Mouse (Mus musculus): ENCODE data around the gene Tyrobp. TPM values are rescaled to one million over a fixed set of nuclear protein-coding genes. Genes with fewer than 3 reads are reported as not detected.
A peak's percentile ranks its signal among the peaks of the same experiment; 100 is the strongest.

The Tyrobp gene
- total RNA-seq, 4 experiments from 2014 or later = 31.8 to 65.8 (median 51.1) TPM

DNA sequence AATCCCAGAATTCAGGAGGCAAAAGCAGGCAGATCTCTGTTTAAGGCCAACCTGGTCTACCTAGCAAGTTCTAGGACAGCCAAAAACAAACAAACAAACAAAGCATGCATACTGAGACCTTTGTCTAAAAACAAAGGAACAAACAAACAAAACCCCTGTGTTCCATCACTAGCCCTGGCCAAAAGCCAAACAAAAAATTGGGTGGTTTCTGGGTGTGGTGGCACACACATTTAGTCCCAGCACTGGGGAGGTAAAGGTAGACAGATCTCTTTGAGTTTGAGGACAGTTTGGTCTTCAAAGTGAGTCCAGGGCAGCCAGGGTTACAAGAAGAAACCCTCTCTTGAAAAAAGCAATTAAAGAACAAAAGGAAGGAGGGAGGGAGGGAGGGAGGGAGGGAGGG, 15.8 kb downstream of the Tyrobp start:
- no peak for DNase-seq

DNA sequence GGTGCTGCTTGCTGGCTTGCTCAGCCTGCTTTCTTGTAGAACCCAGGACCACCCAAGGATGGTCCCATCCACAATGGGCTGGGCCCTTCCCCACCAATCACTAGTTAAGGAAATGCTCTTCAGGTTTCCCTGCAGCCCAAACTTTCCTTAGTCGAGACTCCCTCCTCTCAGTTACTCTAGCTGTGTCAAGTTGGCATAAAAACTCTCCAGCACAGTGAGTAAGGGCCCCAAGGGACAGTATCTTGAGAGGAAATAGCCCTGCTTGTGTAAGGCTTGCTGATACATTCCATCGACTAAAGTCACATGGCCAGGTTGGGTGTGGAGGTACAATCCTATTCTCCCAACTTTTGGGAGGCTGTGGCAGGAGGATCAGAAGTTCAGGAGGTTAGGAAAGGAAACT, 16.6 kb downstream of the Tyrobp start:
- no peak for DNase-seq

DNA sequence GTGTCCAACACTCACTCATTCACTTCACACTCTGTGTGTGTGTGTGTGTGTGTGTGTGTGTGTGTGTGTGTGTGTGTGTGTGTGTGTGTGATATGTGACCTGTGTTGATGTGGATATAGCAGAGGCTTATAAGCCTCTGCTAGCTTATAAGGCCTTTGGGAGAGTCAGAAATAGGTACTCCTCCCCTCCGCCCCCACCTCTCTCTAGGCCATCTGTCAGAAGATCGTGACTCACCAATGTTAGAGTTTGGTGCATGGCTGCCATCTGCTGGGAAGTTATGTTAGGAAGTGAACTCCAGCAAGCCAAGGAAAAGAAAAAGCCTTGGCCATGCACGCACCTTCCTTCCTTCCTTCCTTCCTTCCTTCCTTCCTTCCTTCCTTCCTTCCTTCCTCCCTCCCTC, 18.2 kb downstream of the Tyrobp start:
- DNase-seq = peak; percentile 58

DNA sequence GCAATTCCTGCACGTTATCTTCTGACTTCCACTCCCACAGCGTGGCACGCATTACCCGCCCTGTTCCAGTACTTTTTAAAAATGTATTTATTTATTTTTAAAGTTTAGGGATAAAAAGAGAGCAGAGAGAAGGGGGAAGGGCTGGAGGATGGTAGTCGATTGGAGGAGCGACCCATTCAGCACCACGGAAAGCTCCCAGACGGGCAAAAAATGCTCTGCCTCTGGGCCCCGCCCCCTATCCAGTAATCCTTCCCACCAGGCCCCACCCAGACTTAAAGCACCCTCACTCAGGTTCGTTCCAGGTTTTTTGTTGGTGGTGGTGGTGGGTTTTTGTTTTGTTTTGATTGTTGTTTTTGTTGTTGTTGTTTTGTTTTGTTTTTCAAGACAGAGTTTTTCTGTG, 20.7 kb downstream of the Tyrobp start:
- DNase-seq = peak; percentile 40

DNA sequence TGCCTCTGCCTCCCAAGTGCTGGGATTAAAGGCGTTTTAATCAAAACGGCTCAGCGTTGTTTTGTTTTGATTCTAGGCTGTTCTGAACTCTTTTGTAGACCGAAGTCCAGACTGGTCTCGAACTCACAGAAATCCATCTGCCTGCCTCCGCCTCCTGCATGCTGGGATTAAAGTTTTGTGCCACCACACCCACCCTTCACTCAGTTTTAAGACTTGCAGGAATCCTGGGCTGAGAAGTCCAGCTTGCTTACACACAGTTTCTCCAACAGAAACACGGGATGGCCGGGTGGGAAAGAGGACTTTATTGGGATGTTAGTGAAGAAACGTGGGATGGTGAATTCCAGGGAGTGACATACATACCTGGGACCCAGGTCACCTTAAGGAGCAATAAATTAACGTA, 21.1 kb downstream of the Tyrobp start:
- no peak for DNase-seq

DNA sequence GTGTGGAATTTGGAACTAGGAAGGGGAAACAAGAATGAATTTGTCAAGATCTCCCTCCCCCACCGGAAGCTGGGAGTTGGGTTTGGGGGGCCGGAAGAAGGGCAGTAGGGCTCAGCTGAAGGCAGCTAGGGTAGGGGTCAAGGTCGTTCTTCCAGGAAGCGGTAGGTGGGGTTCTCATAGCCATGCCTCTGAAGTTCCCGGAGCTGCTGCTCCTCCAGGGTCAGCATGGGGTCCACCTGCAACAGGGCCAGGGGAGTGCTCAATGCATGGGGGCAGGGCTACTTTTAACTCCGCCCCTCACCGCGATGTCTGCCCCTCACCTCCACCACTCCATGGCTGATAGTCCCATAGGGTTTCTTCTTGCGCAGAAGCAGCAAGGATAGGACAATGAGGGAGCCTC, 21.6 kb downstream of the Tyrobp start:
- DNase-seq = no peak

DNA sequence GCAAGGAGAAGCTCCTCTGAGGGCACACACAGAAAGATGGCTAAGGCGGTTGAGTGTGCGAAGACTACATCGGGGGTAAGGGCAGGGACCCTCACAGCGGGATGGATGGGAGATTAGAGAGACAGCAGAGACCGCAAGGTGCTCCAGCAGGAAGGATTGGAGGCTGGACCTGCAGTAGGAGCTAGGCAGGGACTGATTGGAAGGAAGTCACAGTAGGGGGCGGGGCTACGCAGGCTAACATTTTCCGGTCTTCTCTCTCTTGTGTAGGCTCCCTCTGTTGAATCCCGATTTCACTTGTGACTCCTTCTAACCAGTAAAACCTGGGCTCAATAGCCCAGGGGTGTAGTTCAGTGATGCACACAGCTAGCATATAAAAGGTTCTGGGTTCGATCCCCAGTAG, 23.3 kb downstream of the Tyrobp start:
- no peak for DNase-seq

DNA sequence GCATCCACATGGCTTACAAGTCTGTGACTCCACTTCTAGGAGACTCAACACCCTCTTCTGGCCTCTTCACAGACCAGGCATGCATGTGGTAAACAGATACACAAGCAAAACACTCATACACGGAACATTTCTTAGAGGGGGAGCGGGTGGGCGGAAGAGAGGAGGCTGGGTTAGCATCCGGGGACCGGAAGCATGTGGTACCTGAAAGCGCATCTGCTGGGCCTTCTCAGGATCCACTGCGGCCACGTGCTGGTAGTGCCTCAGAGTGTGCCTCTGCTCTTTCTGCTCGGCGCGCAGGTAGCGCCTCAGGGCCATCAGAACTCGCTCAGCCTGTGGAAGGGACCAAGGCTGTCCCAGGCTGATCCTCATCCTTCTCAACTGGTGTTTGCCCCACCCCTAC, 26.2 kb downstream of the Tyrobp start:
- DNase-seq = no peak

DNA sequence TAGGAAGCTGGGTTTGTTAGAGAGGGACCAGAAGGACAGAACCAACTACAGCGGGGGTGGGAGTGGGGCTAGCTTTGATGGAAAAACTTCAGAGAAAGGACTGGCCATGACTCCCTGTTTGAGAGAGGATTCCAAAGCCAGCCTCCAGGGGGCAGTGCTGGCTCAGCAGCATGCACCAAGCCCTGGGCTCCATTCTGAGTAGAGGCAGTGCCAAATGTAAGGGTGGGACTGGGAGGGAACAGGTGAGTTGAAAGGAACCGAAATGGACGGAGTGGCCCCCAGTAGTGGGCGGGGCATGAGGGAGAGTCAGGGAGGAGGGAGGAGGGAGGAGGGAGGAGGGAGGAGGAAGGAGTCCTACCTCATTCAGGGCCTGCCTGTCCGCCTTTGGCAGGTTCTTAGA, 27.1 kb downstream of the Tyrobp start:
- no peak for DNase-seq

DNA sequence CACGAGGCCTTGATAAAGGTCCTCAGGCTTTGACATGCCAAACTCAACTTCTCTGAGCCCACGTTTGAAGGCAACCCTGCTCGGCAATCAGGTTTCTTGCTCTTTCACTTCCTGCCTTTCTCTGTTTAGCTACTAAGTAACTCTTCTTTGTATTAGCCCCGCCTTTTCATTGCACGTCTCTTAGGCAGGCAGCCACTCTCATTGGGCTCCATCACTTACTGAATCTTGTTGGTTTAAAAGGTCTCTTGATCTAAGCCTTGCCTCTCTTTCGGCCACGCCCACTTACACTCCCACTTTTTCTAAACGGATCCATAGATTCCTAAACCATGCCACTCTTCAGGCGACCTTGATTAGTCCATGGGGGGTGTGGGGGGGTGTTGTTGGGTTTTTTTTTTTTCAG, 30.1 kb downstream of the Tyrobp start:
- no peak for DNase-seq

DNA sequence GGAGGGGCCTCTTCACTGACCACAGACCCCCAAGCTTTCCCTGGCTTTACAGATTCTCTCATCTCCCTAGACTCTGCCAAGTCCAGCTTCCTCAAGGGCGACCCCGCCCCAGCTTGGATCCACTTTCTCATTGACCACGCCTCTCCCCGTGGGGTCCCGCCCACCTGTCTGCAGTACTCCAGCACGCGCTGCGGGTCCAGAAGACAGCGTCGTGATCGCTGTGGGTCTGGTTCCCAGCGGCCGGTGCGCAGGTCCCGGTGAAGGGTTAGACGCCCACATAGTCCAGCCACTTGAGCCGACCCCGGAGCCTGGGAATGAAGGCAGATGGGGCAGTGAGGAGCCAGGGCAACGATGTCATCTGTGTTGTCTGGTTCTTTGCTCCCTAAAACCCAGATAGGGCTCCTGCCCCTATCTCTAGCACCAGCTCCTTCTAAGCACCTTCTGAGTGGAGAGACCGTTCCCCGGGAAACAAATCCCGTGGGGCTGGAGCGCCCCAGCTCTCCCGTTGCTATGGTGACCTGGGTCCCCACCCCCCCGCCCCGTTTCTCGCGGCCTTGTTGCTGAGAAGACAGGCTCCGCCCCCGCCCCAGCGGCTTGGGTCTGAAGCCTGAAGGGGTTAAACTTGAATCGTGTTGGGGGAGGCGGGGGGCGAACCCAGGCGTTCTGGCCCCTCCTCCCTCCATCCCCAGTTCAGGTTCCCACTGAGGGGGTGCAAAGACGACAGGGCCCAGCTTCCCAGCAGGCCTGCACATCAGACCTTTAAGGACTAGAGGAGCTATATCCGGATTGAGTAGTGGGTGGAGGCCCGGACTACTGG, 30.8 kb downstream of the Tyrobp start:
- peak; percentile 31 for DNase-seq

DNA sequence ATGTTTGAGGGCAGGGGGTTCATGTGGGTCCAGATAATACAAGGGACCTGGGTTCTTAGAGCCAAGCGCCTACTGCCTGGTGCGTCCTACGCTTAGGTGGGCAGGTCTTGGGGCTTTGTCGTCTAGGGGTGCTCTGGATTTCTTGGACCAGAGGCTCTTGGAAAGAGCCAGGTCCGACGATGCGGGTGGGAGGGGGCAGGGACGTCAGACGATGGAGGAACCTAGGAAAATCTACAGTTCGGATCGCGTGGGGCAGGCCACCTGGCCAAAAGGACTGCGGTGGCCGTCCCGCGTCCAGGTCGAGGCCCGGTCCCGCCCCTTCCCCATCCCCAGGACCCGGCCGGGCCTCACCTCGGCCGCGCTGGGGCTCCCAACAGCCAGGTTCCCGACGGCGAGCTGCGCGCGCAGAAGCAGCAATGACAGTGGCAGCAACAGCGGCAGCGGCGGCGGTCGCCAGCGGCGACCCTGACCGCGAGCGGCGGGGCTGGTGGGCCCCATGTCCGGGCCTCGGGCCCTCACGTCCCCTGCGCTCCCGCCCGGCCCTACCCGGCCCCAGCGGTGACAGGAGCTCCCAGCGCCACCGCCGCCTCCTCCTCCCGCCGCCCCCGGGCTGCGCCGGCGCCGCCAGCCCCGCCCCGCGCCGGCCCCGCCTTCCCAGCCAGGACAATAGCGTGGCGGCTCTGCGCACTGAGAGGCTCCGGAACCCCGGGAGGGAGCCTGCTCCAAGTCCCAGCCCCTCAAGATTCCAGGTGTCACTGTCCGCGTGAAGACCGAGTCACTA, 31.6 kb downstream of the Tyrobp start, which contains the start of gene Aplp1:
TSS of gene Aplp1 (minus strand) at position 565 of the 781 bp plus-strand sequence.
- no peak for DNase-seq

DNA sequence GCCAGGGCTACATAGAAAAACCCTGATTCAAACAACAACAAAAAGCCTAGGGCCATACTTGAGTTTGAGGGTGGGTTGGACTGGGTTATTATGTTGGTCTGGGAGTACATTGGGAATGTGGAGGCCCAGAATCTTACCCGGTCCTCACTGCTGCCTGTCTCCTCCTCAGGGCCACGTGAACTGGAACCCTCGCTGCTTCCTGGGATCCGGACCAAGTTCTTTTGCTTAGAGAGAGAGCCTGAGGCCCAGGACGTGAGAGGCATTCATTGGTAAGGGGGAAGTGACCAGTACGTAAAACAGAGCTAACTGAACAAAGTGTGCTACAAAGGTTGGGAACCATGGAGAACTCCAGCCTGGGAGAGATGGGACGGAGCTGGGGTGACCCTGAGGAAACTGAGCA, 36.7 kb downstream of the Tyrobp start:
- no peak for DNase-seq

DNA sequence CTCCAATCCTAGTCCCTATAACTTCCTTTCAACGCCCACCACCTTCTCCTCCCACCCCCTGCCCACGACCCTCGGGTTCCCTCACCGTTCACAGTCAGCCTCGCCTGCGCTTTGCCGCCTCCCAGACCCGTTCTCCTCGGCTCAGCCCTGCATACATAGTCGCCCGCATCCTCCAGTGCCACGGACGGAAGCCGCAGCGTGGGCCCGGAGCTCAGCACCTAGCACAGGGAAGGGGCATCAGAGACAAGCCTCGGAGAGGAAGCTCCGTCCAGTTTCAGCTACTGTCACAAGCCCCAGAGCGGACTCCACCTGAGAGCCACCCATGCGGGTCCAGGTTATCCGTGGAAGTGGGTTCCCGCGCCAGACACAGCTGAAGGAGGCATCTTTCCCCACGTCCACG, 39.8 kb downstream of the Tyrobp start:
- DNase-seq = no peak

DNA sequence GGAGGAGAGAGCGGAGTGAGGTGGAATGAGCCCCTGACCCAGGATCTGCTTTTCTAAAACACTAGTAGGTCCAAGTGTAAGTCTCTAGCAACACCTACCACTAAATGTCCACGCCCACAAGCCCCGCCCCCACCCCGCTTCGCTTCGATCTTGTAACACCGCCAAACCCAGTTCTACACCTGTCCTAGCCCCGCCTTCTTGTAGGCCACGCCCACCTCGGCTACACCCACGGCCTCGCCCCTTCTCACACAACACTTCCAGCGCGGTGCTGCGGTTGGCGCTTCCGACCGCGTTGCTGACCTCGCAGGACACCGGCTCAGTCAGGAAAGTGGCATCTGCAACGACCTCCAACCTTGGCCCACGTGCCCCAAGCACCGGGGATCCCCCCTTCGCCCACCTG, 40.2 kb downstream of the Tyrobp start:
- DNase-seq = no peak

DNA sequence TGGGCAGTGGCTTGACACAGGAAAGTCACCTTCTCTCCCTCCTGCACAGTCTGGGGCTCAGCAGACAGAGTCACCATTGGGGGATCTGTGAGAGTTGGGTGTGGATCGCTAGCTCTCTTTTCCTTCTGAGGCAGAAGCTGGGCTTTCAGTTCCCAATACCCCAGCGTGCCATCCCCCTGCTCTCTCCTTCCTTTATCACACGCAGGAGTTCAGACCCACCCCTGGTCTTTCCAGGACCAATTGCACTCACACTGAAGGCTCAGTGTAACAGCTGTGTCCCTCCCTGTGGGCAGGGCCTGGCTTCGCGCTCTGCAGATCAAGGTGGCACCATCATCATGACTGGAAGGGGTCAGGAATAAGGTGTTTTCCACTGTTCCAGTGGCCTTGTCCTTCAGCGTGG, 40.7 kb downstream of the Tyrobp start:
- DNase-seq = no peak

DNA sequence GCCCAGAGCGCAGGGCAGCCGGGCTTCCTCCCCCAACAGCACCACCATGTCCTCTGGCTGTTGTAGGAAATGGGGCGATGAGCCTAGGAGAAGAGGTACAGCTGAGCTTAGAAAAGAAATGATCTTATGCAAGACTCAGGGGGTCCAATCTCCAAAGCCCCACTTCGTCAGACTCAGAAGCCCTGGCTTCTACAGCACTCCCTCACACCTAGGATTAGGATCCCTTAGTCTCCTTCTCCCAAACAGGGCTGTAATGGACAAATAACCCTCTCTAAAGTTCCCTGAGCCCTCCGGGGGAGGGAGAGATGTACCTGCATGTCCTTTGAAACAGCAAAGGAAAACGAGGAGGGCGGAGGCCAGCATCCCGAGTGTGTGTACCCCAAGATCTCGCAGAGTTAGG, 42.9 kb downstream of the Tyrobp start:
- no peak for DNase-seq

DNA sequence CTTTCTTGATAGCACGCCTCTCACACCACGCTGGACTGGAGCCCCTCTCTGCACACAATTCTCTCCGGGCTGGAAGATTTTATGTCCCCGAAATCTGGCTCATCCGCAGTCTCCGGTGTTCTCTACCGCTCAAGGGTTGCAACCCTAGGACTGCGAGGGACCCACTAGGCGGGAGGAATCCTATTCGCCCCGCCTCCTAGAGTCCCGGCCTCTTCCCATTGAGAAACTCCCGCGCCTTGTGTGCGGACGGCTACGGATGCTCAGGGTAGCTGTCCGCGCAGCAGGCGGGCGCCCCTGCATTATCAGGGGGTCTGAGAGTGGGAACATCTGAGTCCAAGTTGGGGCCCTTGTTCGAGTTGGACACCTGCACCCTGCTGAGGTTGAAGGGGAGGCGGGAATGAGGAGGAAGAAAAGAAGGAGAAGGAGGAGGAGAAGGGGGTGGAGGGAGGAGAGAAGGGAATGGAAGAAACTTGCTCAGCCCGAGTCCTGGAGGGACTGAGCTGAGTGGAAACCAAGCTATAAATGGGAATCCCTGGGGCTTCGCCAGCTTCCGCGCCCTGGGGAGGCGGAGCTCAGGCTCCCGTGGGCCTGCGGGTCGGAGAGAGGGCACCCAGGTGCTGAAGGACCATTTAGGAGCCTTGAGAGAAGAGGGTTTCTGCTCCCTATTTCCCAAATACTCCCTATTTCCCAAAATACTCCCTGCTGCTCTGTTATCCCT, 43.5 kb downstream of the Tyrobp start:
- DNase-seq = no peak

DNA sequence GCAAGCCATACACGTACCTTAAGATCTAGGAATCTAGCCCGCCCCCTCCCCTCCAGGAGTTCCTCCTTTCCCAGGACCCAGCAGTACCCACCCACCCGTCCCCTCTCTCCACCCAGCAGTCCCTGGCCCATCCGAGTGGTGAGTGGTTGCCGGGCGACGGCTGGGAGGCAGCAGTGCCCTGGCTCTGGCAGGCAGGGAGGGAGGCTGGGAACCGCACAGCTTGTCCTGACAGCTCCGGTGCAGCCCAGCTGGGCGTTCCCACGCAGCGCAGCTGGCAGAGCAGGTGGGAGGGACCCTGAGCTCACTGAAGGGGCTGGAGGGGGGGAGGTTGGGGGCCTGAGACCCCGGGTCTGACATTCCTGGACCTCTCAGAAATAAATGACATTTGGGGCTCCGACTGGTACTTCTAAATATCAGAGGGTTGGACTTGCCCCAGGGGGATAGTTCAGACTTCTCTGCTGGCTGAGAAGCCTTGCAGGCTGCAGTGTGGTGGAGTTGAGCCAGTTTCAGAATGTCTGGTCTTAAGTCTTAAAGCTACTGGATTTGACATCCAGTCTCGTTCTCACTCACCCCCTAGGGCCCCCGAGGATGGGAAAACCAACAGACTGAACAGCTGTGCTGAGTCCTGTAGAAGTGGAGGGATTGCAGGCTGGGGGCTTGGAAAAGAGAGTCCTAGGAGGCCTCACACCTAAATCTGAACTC, 44.2 kb downstream of the Tyrobp start, which contains the start of the genes Kirrel2 and Nphs1:
TSS of gene Kirrel2 (minus strand) at position 62 of the 702 bp plus-strand sequence.
TSS of gene Nphs1 (plus strand) at position 687 of the 702 bp plus-strand sequence.
- DNase-seq = no peak

DNA sequence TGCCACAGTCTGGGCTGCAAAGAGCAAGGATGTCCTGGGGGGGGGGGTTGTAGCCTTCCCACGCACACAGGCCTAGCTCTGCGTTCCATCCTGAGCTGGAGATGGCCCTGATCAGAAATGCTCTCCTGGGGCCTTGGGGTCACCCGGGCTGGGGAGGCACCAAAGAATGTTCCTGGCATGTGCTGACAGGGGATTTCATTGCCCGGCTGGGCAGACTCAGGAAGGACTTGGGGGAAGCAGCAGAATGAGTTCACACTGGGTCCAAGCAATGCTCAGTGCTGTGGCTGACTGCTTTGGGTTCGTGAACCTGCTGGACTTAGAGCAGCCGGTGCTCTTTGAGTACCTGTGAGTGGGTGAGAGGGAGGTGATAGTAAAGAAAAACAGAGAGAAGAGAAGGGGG, 45.9 kb downstream of the Tyrobp start:
- DNase-seq = no peak

DNA sequence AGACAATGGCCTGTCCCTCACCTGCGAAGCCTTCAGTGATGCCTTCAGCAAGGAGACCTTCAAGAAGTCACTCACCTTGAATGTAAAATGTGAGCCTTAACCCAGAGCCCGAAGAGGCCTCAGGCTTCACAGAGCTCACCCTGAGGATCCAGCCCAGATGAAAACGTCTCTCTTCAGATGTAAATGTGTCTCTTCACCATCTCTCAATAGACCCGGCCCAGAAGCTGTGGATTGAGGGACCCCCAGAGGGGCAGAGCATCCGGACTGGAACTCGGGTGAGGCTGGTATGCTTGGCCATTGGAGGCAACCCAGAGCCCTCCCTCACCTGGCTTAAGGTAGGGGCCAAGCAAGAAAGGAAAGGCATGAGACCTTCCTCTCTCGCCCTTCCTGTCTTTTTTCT, 50.0 kb downstream of the Tyrobp start:
- DNase-seq = no peak

DNA sequence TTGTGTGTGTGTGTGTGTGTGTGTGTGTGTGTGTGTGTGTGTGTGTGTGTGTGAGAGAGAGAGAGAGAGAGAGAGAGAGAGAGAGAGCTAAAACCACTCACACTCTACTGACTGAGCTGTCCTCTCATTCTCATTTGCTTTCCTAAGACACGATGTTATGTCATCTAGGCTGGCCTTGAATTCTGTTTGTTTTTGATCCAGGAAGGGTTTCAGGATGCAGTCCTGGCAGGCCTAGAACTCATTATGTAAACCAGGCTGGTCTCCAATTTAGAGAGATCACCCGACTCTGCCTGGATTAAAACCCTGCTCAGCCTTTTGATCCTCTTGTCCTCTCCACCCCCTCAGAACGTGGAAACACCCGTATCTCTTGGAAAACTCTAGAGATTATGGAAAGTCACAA, 50.4 kb downstream of the Tyrobp start:
- no peak for DNase-seq

All from adrenal gland, adult 8-10 months (tissue).